Mouse (Mus musculus) limb, embryonic 13.5 days (tissue): ENCODE data around the gene Ednra. TPM values are rescaled to one million over a fixed set of nuclear protein-coding genes. Genes with fewer than 3 reads are reported as not detected.

Source experiments
- ATAC-seq: fragments of 200-750 bp; cut with Nextera tagmentation; 2 replicates; pipeline ENCODE4 v1.8.0; 2017; ENCODE audit warnings: low read depth, moderate number of reproducible peaks, moderate TSS enrichment; ENCODE audit not compliant: low FRiP score
- H3K27ac ChIP-seq: fragments of 300-500 bp; sonication (generic); 2 replicates; pipeline ENCODE4 v1.5.1; 2015; ENCODE audit warnings: inconsistent platforms, mild to moderate bottlenecking, moderate library complexity
- H3K27me3 ChIP-seq: fragments of 300-500 bp; sonication (generic); 2 replicates; pipeline ENCODE4 v1.6.1; 2015; ENCODE audit warnings: mild to moderate bottlenecking, inconsistent platforms
- H3K36me3 ChIP-seq: fragments of 300-500 bp; sonication (generic); 2 replicates; pipeline ENCODE4 v1.6.1; 2015; ENCODE audit warnings: inconsistent platforms, mild to moderate bottlenecking, moderate library complexity
- H3K4me1 ChIP-seq: fragments of 300-500 bp; sonication (generic); 2 replicates; pipeline ENCODE4 v1.6.1; 2015; ENCODE audit warnings: inconsistent platforms
- H3K4me2 ChIP-seq: fragments of 300-500 bp; sonication (generic); replicated peaks from 2 replicates; pipeline ENCODE4 v1.6.1; 2015; ENCODE audit warnings: inconsistent platforms, mild to moderate bottlenecking, moderate library complexity
- H3K4me3 ChIP-seq: fragments of 300-500 bp; sonication (generic); 2 replicates; pipeline ENCODE4 v1.5.1; 2015; ENCODE audit warnings: moderate library complexity, mild to moderate bottlenecking, inconsistent platforms
- H3K9ac ChIP-seq: fragments of 300-500 bp; sonication (generic); 2 replicates; pipeline ENCODE4 v1.6.1; 2015; ENCODE audit warnings: mild to moderate bottlenecking, inconsistent platforms
- H3K9me3 ChIP-seq: fragments of 300-500 bp; sonication (generic); 2 replicates; pipeline ENCODE4 v1.6.1; 2016; ENCODE audit warnings: inconsistent platforms
- WGBS: fragments of 180-500 bp; shearing (Covaris S2); methylation state at CpG from one replicate; pipeline ENCODE4 v1.1.7; 2015; 5-methylcytosine and 5-hydroxymethylcytosine counted together
- polyA plus RNA-seq: library from polyadenylated mRNA; unstranded; fragments of >200 nt; fragmentation: Nextera tagmentation; extraction: Ambion mirVana; gene quantifications from 2 replicates; pipeline ENCODE4 v1.2.1, GENCODE M21; 2015

Ednra gene
- polyA plus RNA-seq, 1 experiment from 2014 or later: 42.2 TPM

GRCm38 (mm10) chr8:77744476-77744875 is 20.2 kb upstream of the Ednra start:
- Histone ChIP-seq H3K9me3 (no peaks in the 10 kb centered on the region), H3K4me2 (no peak overlapping the region), H3K27me3 (no peaks in the 10 kb centered on the region), H3K4me1 (0 out of 2 replicates have a peak, but pooled peaks cover 4% of the 10 kb centered on the region), H3K4me3 (no peak overlapping the region), H3K36me3 (no peaks in the 10 kb centered on the region), H3K9ac (no peak overlapping the region), H3K27ac (no peak overlapping the region)
- WGBS: 84% methylated on average over 3 of the region's 3 CpGs
- no peak for ATAC-seq

- H3K9ac ChIP-seq: no peak overlapping the region
- H3K4me1 ChIP-seq: no peaks in the 10 kb centered on the region
- 60% methylated on average over 2 of the region's 3 CpGs for WGBS
- no peaks in the 10 kb centered on the region for H3K27me3 ChIP-seq
- no peak for ATAC-seq
- no peak overlapping the region for H3K4me2 ChIP-seq
- H3K36me3 ChIP-seq: no peaks in the 10 kb centered on the region
- H3K9me3 ChIP-seq: no peaks in the 10 kb centered on the region
- no peak overlapping the region for H3K4me3 ChIP-seq
- H3K27ac ChIP-seq: no peak overlapping the region
Measured at GRCm38 (mm10) chr8:77742395-77742794, 18.1 kb upstream of the Ednra start.

- Histone ChIP-seq H3K4me2 (no peak overlapping the region), H3K9me3 (no peaks in the 10 kb centered on the region), H3K9ac (no peak overlapping the region), H3K27me3 (no peaks in the 10 kb centered on the region), H3K36me3 (no peaks in the 10 kb centered on the region), H3K27ac (no peak overlapping the region), H3K4me1 (no peaks in the 10 kb centered on the region), H3K4me3 (no peak overlapping the region)
- ATAC-seq: no peak
- 88% methylated on average over 6 of the region's 6 CpGs for WGBS
Measured at GRCm38 (mm10) chr8:77741050-77741777, 16.9 kb upstream of the Ednra start.

- ATAC-seq: no peak
- Histone ChIP-seq H3K4me2 (no peak overlapping the region), H3K4me1 (no peaks in the 10 kb centered on the region), H3K36me3 (no peaks in the 10 kb centered on the region), H3K27me3 (no peaks in the 10 kb centered on the region), H3K4me3 (no peak overlapping the region), H3K9me3 (no peaks in the 10 kb centered on the region), H3K9ac (no peak overlapping the region), H3K27ac (no peak overlapping the region)
- WGBS: 86% methylated on average over 6 of the region's 6 CpGs
Measured at GRCm38 (mm10) chr8:77738419-77738818, 14.2 kb upstream of the Ednra start.

- peaks cover 9% of the 10 kb centered on the region for H3K9me3 ChIP-seq
- no peaks in the 10 kb centered on the region for H3K4me1 ChIP-seq
- H3K9ac ChIP-seq: no peak overlapping the region
- H3K36me3 ChIP-seq: no peaks in the 10 kb centered on the region
- no peaks in the 10 kb centered on the region for H3K27me3 ChIP-seq
- H3K4me2 ChIP-seq: no peak overlapping the region
- no peak overlapping the region for H3K27ac ChIP-seq
- no peak for ATAC-seq
- WGBS: 85% methylated on average over 9 of the region's 9 CpGs
- H3K4me3 ChIP-seq: no peak overlapping the region
Measured at GRCm38 (mm10) chr8:77737327-77737726, 13.1 kb upstream of the Ednra start.

- Histone ChIP-seq H3K4me1 (no peaks in the 10 kb centered on the region), H3K27ac (no peak overlapping the region), H3K9me3 (peaks cover 14% of the 10 kb centered on the region), H3K4me2 (no peak overlapping the region), H3K9ac (no peak overlapping the region), H3K36me3 (no peaks in the 10 kb centered on the region), H3K4me3 (no peak overlapping the region), H3K27me3 (no peaks in the 10 kb centered on the region)
- ATAC-seq: no peak
- WGBS: 7% methylated on average over 2 of the region's 2 CpGs
Measured at GRCm38 (mm10) chr8:77733792-77734191, 9.5 kb upstream of the Ednra start.

- WGBS: 57% methylated on average over 3 of the region's 3 CpGs
Measured at GRCm38 (mm10) chr8:77732964-77733363, 8.7 kb upstream of the Ednra start.

GRCm38 (mm10) chr8:77725406-77725805 is 1.1 kb upstream of the Ednra start:
- no peak for ATAC-seq
- Histone ChIP-seq H3K9me3 (no peaks in the 10 kb centered on the region), H3K27ac (peak overlapping the region; percentile 95; the same call in 1 of the 2 replicates), H3K4me3 (no peak overlapping the region), H3K4me2 (peak overlapping the region; percentile 71), H3K36me3 (no peaks in the 10 kb centered on the region), H3K27me3 (no peaks in the 10 kb centered on the region), H3K4me1 (peaks cover 43% of the 10 kb centered on the region), H3K9ac (no peak overlapping the region)
- WGBS: 39% methylated on average over 5 of the region's 5 CpGs

More at GRCm38 (mm10) chr8:77732964-77733363, 8.7 kb upstream of the Ednra start:
- Histone ChIP-seq H3K27ac (no peak overlapping the region), H3K27me3 (no peaks in the 10 kb centered on the region), H3K4me2 (no peak overlapping the region), H3K4me3 (no peak overlapping the region), H3K9ac (no peak overlapping the region), H3K36me3 (no peaks in the 10 kb centered on the region), H3K9me3 (peaks cover 14% of the 10 kb centered on the region), H3K4me1 (no peaks in the 10 kb centered on the region)
- no peak for ATAC-seq

GRCm38 (mm10) chr8:77723534-77724045 is 674 bp downstream of the Ednra start:
- H3K27ac ChIP-seq: peak overlapping the region; percentile 95
- H3K36me3 ChIP-seq: peaks cover 12% of the 10 kb centered on the region
- peak overlapping the region; percentile 86 for H3K9ac ChIP-seq
- 2% methylated on average over 16 of the region's 16 CpGs for WGBS
- no peaks in the 10 kb centered on the region for H3K9me3 ChIP-seq
- H3K27me3 ChIP-seq: no peaks in the 10 kb centered on the region
- peaks cover 48% of the 10 kb centered on the region for H3K4me1 ChIP-seq
- ATAC-seq: peak; percentile 41; the same call in 1 of the 2 replicates
- peak overlapping the region; percentile 71 for H3K4me2 ChIP-seq
- peak overlapping the region; percentile 67 for H3K4me3 ChIP-seq

GRCm38 (mm10) chr8:77723018-77723417 is 1.2 kb downstream of the Ednra start:
- peaks cover 16% of the 10 kb centered on the region for H3K36me3 ChIP-seq
- no peak for ATAC-seq
- peak overlapping the region; percentile 67 for H3K4me3 ChIP-seq
- 49% methylated on average over 4 of the region's 4 CpGs for WGBS
- no peaks in the 10 kb centered on the region for H3K9me3 ChIP-seq
- H3K4me2 ChIP-seq: peak overlapping the region; percentile 71
- H3K9ac ChIP-seq: peak overlapping the region; percentile 86
- H3K27me3 ChIP-seq: no peaks in the 10 kb centered on the region
- H3K27ac ChIP-seq: peak overlapping the region; percentile 95; the same call in 1 of the 2 replicates
- peaks cover 48% of the 10 kb centered on the region for H3K4me1 ChIP-seq

GRCm38 (mm10) chr8:77718933-77719332 is 5.3 kb downstream of the Ednra start:
- 57% methylated on average over 2 of the region's 2 CpGs for WGBS
- Histone ChIP-seq H3K27me3 (no peaks in the 10 kb centered on the region), H3K4me2 (peak overlapping the region; percentile 34), H3K9me3 (no peaks in the 10 kb centered on the region), H3K4me3 (no peak overlapping the region), H3K4me1 (peaks cover 60% of the 10 kb centered on the region), H3K9ac (no peak overlapping the region), H3K36me3 (peaks cover 21% of the 10 kb centered on the region), H3K27ac (no peak overlapping the region)
- ATAC-seq: no peak

GRCm38 (mm10) chr8:77717036-77717435 is 7.2 kb downstream of the Ednra start:
- no peak overlapping the region for H3K4me3 ChIP-seq
- no peak overlapping the region for H3K9ac ChIP-seq
- H3K36me3 ChIP-seq: peaks cover 21% of the 10 kb centered on the region
- peak overlapping the region; percentile 40; the same call in 1 of the 2 replicates for H3K27ac ChIP-seq
- 19% methylated on average over 2 of the region's 2 CpGs for WGBS
- no peaks in the 10 kb centered on the region for H3K27me3 ChIP-seq
- H3K9me3 ChIP-seq: no peaks in the 10 kb centered on the region
- no peak for ATAC-seq
- 0 out of 2 replicates have a peak overlapping the region, but pooled peaks have one; percentile 3 for H3K4me2 ChIP-seq
- H3K4me1 ChIP-seq: peaks cover 59% of the 10 kb centered on the region
